Mouse (Mus musculus) CH12.LX (cell line): ENCODE data around the gene Olfr850. TPM values are rescaled to one million over a fixed set of nuclear protein-coding genes. Genes with fewer than 3 reads are reported as not detected.

Experiments
- DNase-seq: peaks from one replicate; pipeline ENCODE4 v3.0.0-alpha.2; 2013; ENCODE audit errors: extremely low read depth
- H3K27ac ChIP-seq: 2 replicates; pipeline ENCODE4 v1.5.1; 2012; ENCODE audit warnings: low read depth, mild to moderate bottlenecking, control low read depth, moderate library complexity; ENCODE audit not compliant: insufficient read depth
- H3K27me3 ChIP-seq: replicated peaks from 2 replicates; pipeline ENCODE3; 2012; ENCODE audit warnings: inconsistent platforms
- H3K36me3 ChIP-seq, 2 experiments: replicated peaks in 1 of 2; 2 replicates each; pipeline versions ENCODE3 to v1.6.1; 2012; ENCODE audit warnings: inconsistent platforms in 1 of 2, low read length in 1 of 2, mild to moderate bottlenecking in 1 of 2, mixed read lengths in 1 of 2, moderate library complexity in 1 of 2; ENCODE audit not compliant: control insufficient read depth in 1 of 2, insufficient read depth in 1 of 2
- H3K4me1 ChIP-seq, 2 experiments: 2 replicates each; pipeline ENCODE4 v1.6.1; 2012; ENCODE audit warnings: inconsistent platforms in 1 of 2, moderate library complexity in 1 of 2; ENCODE audit not compliant: insufficient read depth in 2 of 2, control insufficient read depth in 1 of 2
- H3K4me2 ChIP-seq: 2 replicates; pipeline ENCODE4 v1.6.1; 2012; ENCODE audit warnings: low read depth, mild to moderate bottlenecking, control low read depth; ENCODE audit not compliant: poor library complexity, insufficient read depth, severe bottlenecking
- H3K4me3 ChIP-seq, 3 experiments: fragments of 150-350 bp in 1 of 3; sonication (generic) in 1 of 3; replicated peaks in 1 of 3; 2 replicates each; pipeline versions ENCODE3 to v1.5.1; 2011 to 2012; ENCODE audit warnings: low read depth in 2 of 3, low read length in 2 of 3, mild to moderate bottlenecking in 2 of 3, moderate library complexity in 2 of 3, control low read depth in 1 of 3, improper control_type of control experiment in 1 of 3, inconsistent platforms in 1 of 3, mixed read lengths in 1 of 3; ENCODE audit not compliant: poor library complexity in 1 of 3
- H3K79me2 ChIP-seq: replicated peaks from 2 replicates; pipeline ENCODE4 v1.6.1; 2012; ENCODE audit warnings: mild to moderate bottlenecking, moderate library complexity; ENCODE audit not compliant: control insufficient read depth, poor library complexity, insufficient read depth, severe bottlenecking; ENCODE audit errors: extremely low read depth
- H3K9ac ChIP-seq: 2 replicates; pipeline ENCODE4 v1.6.1; 2012; ENCODE audit warnings: low read depth, mild to moderate bottlenecking, control low read depth, moderate library complexity; ENCODE audit not compliant: insufficient read depth
- H3K9me3 ChIP-seq: replicated peaks from 2 replicates; pipeline ENCODE3; 2012; ENCODE audit warnings: low read length, inconsistent platforms, mixed read lengths
- BHLHE40 ChIP-seq: IDR thresholded peaks from 2 replicates; pipeline ENCODE4 v1.6.1; 2011; ENCODE audit warnings: mild to moderate bottlenecking, low read depth, low read length, improper control_type of control experiment
- JUN ChIP-seq: IDR thresholded peaks from 2 replicates; pipeline ENCODE4 v1.6.1; 2011; ENCODE audit warnings: low read depth, mild to moderate bottlenecking, low read length, improper control_type of control experiment, moderate library complexity; ENCODE audit not compliant: insufficient read depth
- MAFK ChIP-seq: IDR thresholded peaks from 2 replicates; pipeline ENCODE4 v1.6.1; 2011; ENCODE audit warnings: low read length, improper control_type of control experiment; ENCODE audit not compliant: insufficient replicate concordance
- POLR2A ChIP-seq: IDR thresholded peaks from 2 replicates; pipeline ENCODE4 v1.6.1; 2011; ENCODE audit warnings: low read depth, mild to moderate bottlenecking, improper control_type of control experiment, low read length
- POLR2AphosphoS2 ChIP-seq: IDR thresholded peaks from 2 replicates; pipeline ENCODE4 v1.6.1; 2011; ENCODE audit warnings: low read depth, low read length, improper control_type of control experiment
- ZKSCAN1 ChIP-seq: IDR thresholded peaks from 2 replicates; pipeline ENCODE4 v1.6.1; 2012; ENCODE audit warnings: low read depth, inconsistent platforms, low read length, improper control_type of control experiment, borderline replicate concordance
- dilution Hi-C: fragments of 300-500 bp; cut with MboI; formaldehyde crosslinking; loops from 2 replicates; pipeline ENCODE4 v1.14.3; 2020; ENCODE audit warnings: low sequenced_read_pairs; ENCODE audit not compliant: extremely low pct_unique_long_range_greater_than_20kb, extremely low pct_ligation_motif_present
- in situ Hi-C: fragments of 300-500 bp; cut with MboI; formaldehyde crosslinking; loops from 3 replicates; pipeline ENCODE4 v1.14.3; 2019; ENCODE audit warnings: low sequenced_read_pairs, low pct_ligation_motif_present, low pct_unique_long_range_greater_than_20kb, mixed read lengths
- polyA plus RNA-seq: library from polyadenylated mRNA; unstranded; fragments of >175 nt; gene quantifications from 2 replicates; pipeline ENCODE4 v1.2.1, GENCODE M21; 2012; ENCODE audit warnings: low read depth; ENCODE audit not compliant: insufficient read length
- total RNA-seq, 2 experiments: library from RNA; depleted of rRNA; stranded (reverse); fragments of 300-350 nt in 1 of 2; fragments of >200 nt in 1 of 2; gene quantifications; 2 replicates each; pipeline ENCODE4 v1.2.3; 2012 to 2014

The Olfr850 gene
- total and polyA plus RNA-seq, 3 experiments, result not detected

DNA sequence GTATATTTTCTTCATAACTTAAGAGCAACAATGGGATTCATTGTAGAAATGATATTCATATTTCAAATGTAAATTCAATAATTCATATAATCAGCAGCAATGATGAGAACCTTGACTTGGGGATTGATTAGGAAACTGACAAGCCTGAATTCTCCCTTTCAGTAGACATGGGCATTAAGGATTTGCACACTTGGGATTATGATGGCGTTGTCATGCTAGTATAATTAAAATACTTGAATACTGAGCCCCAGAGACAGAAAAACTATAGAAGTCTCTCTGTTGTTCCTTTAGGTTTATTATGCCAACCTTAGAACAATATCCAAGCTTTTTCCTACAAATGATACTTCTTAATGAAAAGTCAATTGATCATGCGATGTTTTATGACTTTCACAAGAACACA is 38.1 kb downstream of the Olfr850 start, which contains the start of gene Olfr849:
TSS of gene Olfr849 (plus strand) at position 301 of the 400 bp plus-strand sequence.
- dilution Hi-C loops, result no loop called here
- DNase-seq, result no peak
- no peaks in the 10 kb centered on the region for H3K9me3 ChIP-seq
- no peak for TF ChIP-seq BHLHE40
- TF ChIP-seq ZKSCAN1, result no peak
- no peak for TF ChIP-seq POLR2AphosphoS2
- no peak for TF ChIP-seq MAFK
- no peak for TF ChIP-seq JUN
- TF ChIP-seq POLR2A, result no peak
- H3K4me1 ChIP-seq, result no peaks in the 10 kb centered on the region
- H3K79me2 ChIP-seq, result no peaks in the 10 kb centered on the region
- no peaks in the 10 kb centered on the region for H3K36me3 ChIP-seq
- no peak within 1 kb of the TSS for H3K4me2 ChIP-seq
- H3K27ac ChIP-seq, result no peak within 1 kb of the TSS
- no peaks in the 10 kb centered on the region for H3K27me3 ChIP-seq
- H3K4me3 ChIP-seq, result no peak within 1 kb of the TSS
- in situ Hi-C loops, result no loop called here
- no peak within 1 kb of the TSS for H3K9ac ChIP-seq

Other genes with a start within 250 kb of the Olfr850 start
- gene Olfr843, start 226.3 kb downstream of the Olfr850 start, total RNA-seq (2012; rRNA removed), result not detected in 2 replicates
- not detected in 2 replicates for gene Olfr843, start 226.3 kb downstream of the Olfr850 start, total RNA-seq (2014; rRNA removed)
- gene Olfr843, start 226.3 kb downstream of the Olfr850 start, polyA plus RNA-seq, result not detected in 2 replicates
- not detected in 2 replicates for gene Olfr844, start 161.9 kb downstream of the Olfr850 start, total RNA-seq (2012; rRNA removed)
- not detected in 2 replicates for gene Olfr844, start 161.9 kb downstream of the Olfr850 start, total RNA-seq (2014; rRNA removed)
- not detected in 2 replicates for gene Olfr844, start 161.9 kb downstream of the Olfr850 start, polyA plus RNA-seq
- not detected in 2 replicates for gene Olfr845, start 141.8 kb downstream of the Olfr850 start, total RNA-seq (2012; rRNA removed)
- gene Olfr845, start 141.8 kb downstream of the Olfr850 start, total RNA-seq (2014; rRNA removed), result not detected in 2 replicates
- gene Olfr845, start 141.8 kb downstream of the Olfr850 start, polyA plus RNA-seq, result not detected in 2 replicates
- gene Olfr846, start 114.2 kb downstream of the Olfr850 start, total RNA-seq (2012; rRNA removed), result not detected in 2 replicates
- not detected in 2 replicates for gene Olfr846, start 114.2 kb downstream of the Olfr850 start, total RNA-seq (2014; rRNA removed)
- gene Olfr846, start 114.2 kb downstream of the Olfr850 start, polyA plus RNA-seq, result not detected in 2 replicates
- gene Olfr847, start 99.6 kb downstream of the Olfr850 start, total RNA-seq (2012; rRNA removed), result not detected in 2 replicates
- not detected in 2 replicates for gene Olfr847, start 99.6 kb downstream of the Olfr850 start, total RNA-seq (2014; rRNA removed)
- gene Olfr847, start 99.6 kb downstream of the Olfr850 start, polyA plus RNA-seq, result not detected in 2 replicates
- not detected in 2 replicates for gene Olfr849, start 38.0 kb downstream of the Olfr850 start, total RNA-seq (2012; rRNA removed)
- not detected in 2 replicates for gene Olfr849, start 38.0 kb downstream of the Olfr850 start, total RNA-seq (2014; rRNA removed)
- not detected in 2 replicates for gene Olfr849, start 38.0 kb downstream of the Olfr850 start, polyA plus RNA-seq
- gene Olfr851, start 15.0 kb upstream of the Olfr850 start, total RNA-seq (2012; rRNA removed), result not detected in 2 replicates
- gene Olfr851, start 15.0 kb upstream of the Olfr850 start, total RNA-seq (2014; rRNA removed), result not detected in 2 replicates
- gene Olfr851, start 15.0 kb upstream of the Olfr850 start, polyA plus RNA-seq, result not detected in 2 replicates
- gene Olfr853, start 62.8 kb upstream of the Olfr850 start, total RNA-seq (2012; rRNA removed), result not detected in 2 replicates
- gene Olfr853, start 62.8 kb upstream of the Olfr850 start, total RNA-seq (2014; rRNA removed), result not detected in 2 replicates
- gene Olfr853, start 62.8 kb upstream of the Olfr850 start, polyA plus RNA-seq, result not detected in 2 replicates
- not detected in 2 replicates for gene Olfr854, start 89.1 kb upstream of the Olfr850 start, total RNA-seq (2012; rRNA removed)
- not detected in 2 replicates for gene Olfr854, start 89.1 kb upstream of the Olfr850 start, total RNA-seq (2014; rRNA removed)
- gene Olfr854, start 89.1 kb upstream of the Olfr850 start, polyA plus RNA-seq, result not detected in 2 replicates
- not detected in 2 replicates for gene Olfr855, start 104.4 kb upstream of the Olfr850 start, total RNA-seq (2012; rRNA removed)
- gene Olfr855, start 104.4 kb upstream of the Olfr850 start, total RNA-seq (2014; rRNA removed), result not detected in 2 replicates
- not detected in 2 replicates for gene Olfr855, start 104.4 kb upstream of the Olfr850 start, polyA plus RNA-seq
- gene Zfp317, start 143.9 kb upstream of the Olfr850 start, total RNA-seq (2012; rRNA removed), result 12.2 and 15.6 TPM in 2 replicates
- gene Zfp317, start 143.9 kb upstream of the Olfr850 start, total RNA-seq (2014; rRNA removed), result 25.9 and 26.0 TPM in 2 replicates
- gene Zfp317, start 143.9 kb upstream of the Olfr850 start, polyA plus RNA-seq, result 10.2 and 10.7 TPM in 2 replicates
- not detected in 2 replicates for gene Olfr857, start 231.2 kb upstream of the Olfr850 start, total RNA-seq (2012; rRNA removed)
- not detected in 2 replicates for gene Olfr857, start 231.2 kb upstream of the Olfr850 start, total RNA-seq (2014; rRNA removed)
- not detected in 2 replicates for gene Olfr857, start 231.2 kb upstream of the Olfr850 start, polyA plus RNA-seq